ENCODE assay signal across 9 mouse cellular contexts in genomic region chr17:29048748-29049507, GRCm38 (mm10). TPM values are rescaled to one million over a fixed set of nuclear protein-coding genes. Genes with fewer than 3 reads are reported as not detected.
DNase-seq lines count a peak whose midpoint lies in the region; ATAC-seq and TF ChIP-seq lines count a peak whose summit lies in the region.
"Had no signal": no experiment of that assay in that cellular context is flagged by ENCODE, and none has a peak within 500 bp of the region (broad histone marks: within the 10 kb centered on the region; RNA-seq: fewer than 3 reads in every experiment).

No protein-coding gene starts in this region.

- ATAC-seq in CD4-positive, CD25-positive, alpha-beta regulatory T cell, adult 4 months, result peak; percentile 72
- no peak for ATAC-seq in embryonic facial prominence, embryonic 14.5 days (ENCODE audit: low read depth)
- 0 out of 2 replicates have a peak, but pooled peaks have one; percentile 17 for ATAC-seq in liver, postnatal 0 days
- peak; percentile 42; the same call in 1 of the 2 replicates for ATAC-seq in neural tube, embryonic 13.5 days (ENCODE audit: low read depth)

- peak; percentile 69 to 70 for DNase-seq in adrenal gland, postnatal 4 days (ENCODE audit: low spot score in 2 of 2)
- peak; percentile 78 for DNase-seq in embryonic facial prominence, embryonic 14.5 days (ENCODE audit: low spot score)
- peak; percentile 71 to 83 for DNase-seq in heart, adult 9 months (ENCODE audit: low spot score in 2 of 2)
- DNase-seq in kidney, postnatal 25 days, result peak; percentile 83 to 89
- DNase-seq in liver, postnatal 0 days, result peak; percentile 88
- DNase-seq in thymus, adult 18-20 months, result peak; percentile 57 to 63

- 19% methylated on average over 13 of the region's 13 CpGs for WGBS in embryonic facial prominence, embryonic 14.5 days
- WGBS in liver, postnatal 0 days (ENCODE audit: insufficient replicate concordance), result 19% methylated on average over 13 of the region's 13 CpGs
- 22% methylated on average over 13 of the region's 13 CpGs for WGBS in neural tube, embryonic 13.5 days

- H3K4me2 ChIP-seq in embryonic facial prominence, embryonic 14.5 days (ENCODE audit: low read depth, low read length), result no peak overlapping the region
- no peak overlapping the region for H3K4me2 ChIP-seq in liver, postnatal 0 days (ENCODE audit: low read depth, low read length)
- H3K4me2 ChIP-seq in neural tube, embryonic 13.5 days, result no peak overlapping the region
- H3K4me2 ChIP-seq: heart, embryonic 13.5 days had no signal

- peaks cover 41% of the 10 kb centered on the region for H3K36me3 ChIP-seq in embryonic facial prominence, embryonic 14.5 days (ENCODE audit: control insufficient read depth, insufficient read depth, low read length)
- peaks cover 36% of the 10 kb centered on the region for H3K36me3 ChIP-seq in liver, postnatal 0 days (replicated peaks; ENCODE audit: insufficient read depth, low read length)
- peaks cover 41% of the 10 kb centered on the region for H3K36me3 ChIP-seq in neural tube, embryonic 13.5 days

- no peak overlapping the region for H3K4me3 ChIP-seq in embryonic facial prominence, embryonic 14.5 days (ENCODE audit: low read depth, low read length)
- H3K4me3 ChIP-seq in liver, postnatal 0 days (ENCODE audit: low read depth, low read length), result no peak overlapping the region
- H3K4me3 ChIP-seq in neural tube, embryonic 13.5 days, result no peak overlapping the region
- H3K4me3 ChIP-seq: heart, embryonic 13.5 days had no signal

- no peak overlapping the region for H3K27ac ChIP-seq in embryonic facial prominence, embryonic 14.5 days (replicated peaks; ENCODE audit: low read depth, low read length)
- H3K27ac ChIP-seq in liver, postnatal 0 days (ENCODE audit: low read depth), result no peak overlapping the region
- no peak overlapping the region for H3K27ac ChIP-seq in neural tube, embryonic 13.5 days (replicated peaks)
- H3K27ac ChIP-seq: heart, embryonic 13.5 days had no signal

- TF ChIP-seq EP300 in liver, postnatal 0 days (IDR thresholded peaks at IDR 0.05; ENCODE audit: low read depth), result no peak

- H3K9ac ChIP-seq in embryonic facial prominence, embryonic 14.5 days (ENCODE audit: low read depth, low read length), result no peak overlapping the region
- H3K9ac ChIP-seq in liver, postnatal 0 days (replicated peaks), result no peak overlapping the region
- H3K9ac ChIP-seq in neural tube, embryonic 13.5 days, result no peak overlapping the region

- peak; percentile 88 for TF ChIP-seq CTCF in liver, postnatal 0 days (IDR thresholded peaks at IDR 0.05; ENCODE audit: low read depth)

- H3K4me1 ChIP-seq in embryonic facial prominence, embryonic 14.5 days (ENCODE audit: control insufficient read depth, insufficient read depth, low read length), result no peaks in the 10 kb centered on the region; the same call in 1 of the 2 replicates
- H3K4me1 ChIP-seq in liver, postnatal 0 days (ENCODE audit: insufficient read depth), result peaks cover 28% of the 10 kb centered on the region
- H3K4me1 ChIP-seq in neural tube, embryonic 13.5 days (replicated peaks), result peaks cover 9% of the 10 kb centered on the region; the same call in 1 of the 2 replicates

- no peaks in the 10 kb centered on the region for H3K9me3 ChIP-seq in embryonic facial prominence, embryonic 14.5 days (ENCODE audit: control insufficient read depth, low read length)
- no peaks in the 10 kb centered on the region for H3K9me3 ChIP-seq in liver, postnatal 0 days (ENCODE audit: low read length)
- no peaks in the 10 kb centered on the region for H3K9me3 ChIP-seq in neural tube, embryonic 13.5 days
- H3K9me3 ChIP-seq: heart, embryonic 13.5 days had no signal

- no peaks in the 10 kb centered on the region for H3K27me3 ChIP-seq in embryonic facial prominence, embryonic 14.5 days (replicated peaks; ENCODE audit: control insufficient read depth, insufficient read depth, low read length)
- H3K27me3 ChIP-seq in liver, postnatal 0 days (ENCODE audit: insufficient read depth, low read length), result no peaks in the 10 kb centered on the region
- H3K27me3 ChIP-seq in neural tube, embryonic 13.5 days, result no peaks in the 10 kb centered on the region
- H3K27me3 ChIP-seq: heart, embryonic 13.5 days had no signal

RNA-seq across cellular contexts. Expression of gene Srsf3, which starts 16.5 kb away (rescaled TPM):
- 100 to 1,000 TPM; 232 to 397 TPM for polyA plus RNA-seq in CD4-positive, CD25-positive, alpha-beta regulatory T cell, adult 4 months (2017; shearing (Covaris generic))
- total RNA-seq in adrenal gland, postnatal 4 days (2021), result 100 to 1,000 TPM; 235 to 271 TPM
- polyA plus RNA-seq in embryonic facial prominence, embryonic 14.5 days (2014; fragmentation: Nextera tagmentation; extraction: Ambion mirVana), result 494 and 574 TPM in 2 replicates
- polyA plus RNA-seq in liver, postnatal 0 days (2015; fragmentation: Nextera tagmentation; extraction: Ambion mirVana), result 163 and 166 TPM in 2 replicates
- 513 and 586 TPM in 2 replicates for polyA plus RNA-seq in neural tube, embryonic 13.5 days (2015; fragmentation: Nextera tagmentation; extraction: Ambion mirVana)

RNA-seq across cellular contexts. Expression of gene Stk38, which starts 41.1 kb away (rescaled TPM):
- polyA plus RNA-seq in CD4-positive, CD25-positive, alpha-beta regulatory T cell, adult 4 months (2017; shearing (Covaris generic)), result 100 to 1,000 TPM; 223 to 306 TPM
- total RNA-seq in adrenal gland, postnatal 4 days (2021), result 10 to 100 TPM; 90.2 to 94.9 TPM
- 87.0 and 88.7 TPM in 2 replicates for polyA plus RNA-seq in embryonic facial prominence, embryonic 14.5 days (2014; fragmentation: Nextera tagmentation; extraction: Ambion mirVana)
- 32.6 and 34.5 TPM in 2 replicates for polyA plus RNA-seq in liver, postnatal 0 days (2015; fragmentation: Nextera tagmentation; extraction: Ambion mirVana)
- polyA plus RNA-seq in neural tube, embryonic 13.5 days (2015; fragmentation: Nextera tagmentation; extraction: Ambion mirVana), result 113 and 116 TPM in 2 replicates

RNA-seq across cellular contexts. Expression of gene Cdkn1a, which starts 41.8 kb away (rescaled TPM):
- polyA plus RNA-seq in CD4-positive, CD25-positive, alpha-beta regulatory T cell, adult 4 months (2017; shearing (Covaris generic)), result 1 to 10 TPM; 2.5 to 4.6 TPM
- 10 to 100 TPM; 33.7 to 36.0 TPM for total RNA-seq in adrenal gland, postnatal 4 days (2021)
- polyA plus RNA-seq in embryonic facial prominence, embryonic 14.5 days (2014; fragmentation: Nextera tagmentation; extraction: Ambion mirVana), result 223 and 292 TPM in 2 replicates
- polyA plus RNA-seq in liver, postnatal 0 days (2015; fragmentation: Nextera tagmentation; extraction: Ambion mirVana), result 42.4 and 58.1 TPM in 2 replicates
- polyA plus RNA-seq in neural tube, embryonic 13.5 days (2015; fragmentation: Nextera tagmentation; extraction: Ambion mirVana), result 47.2 and 51.0 TPM in 2 replicates
